In genomic region chr2:75492501-75492898, GRCm38 (mm10) we compare ENCODE assay signal across 15 mouse cellular contexts.
A peak's percentile ranks its signal among the peaks of the same experiment; 100 is the strongest.
DNase-seq lines count a peak whose midpoint lies in the region; ATAC-seq and TF ChIP-seq lines count a peak whose summit lies in the region.
"Had no signal": no experiment of that assay in that cellular context is flagged by ENCODE, and none has a peak within 500 bp of the region (broad histone marks: within the 10 kb centered on the region; RNA-seq: fewer than 3 reads in every experiment).

No protein-coding gene starts in this region.

- H3K9ac ChIP-seq in lung, embryonic 15.5 days, result no peak overlapping the region
- no peak overlapping the region for H3K9ac ChIP-seq in limb, embryonic 11.5 days (ENCODE audit: low read length)
- no peak overlapping the region for H3K9ac ChIP-seq in lung, embryonic 16.5 days (ENCODE audit: low read length)
- H3K9ac ChIP-seq: forebrain, embryonic 13.5 days; forebrain, postnatal 0 days; heart, embryonic 12.5 days had no signal

- H3K4me2 ChIP-seq in lung, embryonic 15.5 days, result peak overlapping the region; percentile 25; the same call in 1 of the 2 replicates
- no peak overlapping the region for H3K4me2 ChIP-seq in limb, embryonic 11.5 days (ENCODE audit: low read depth, severe bottlenecking)
- H3K4me2 ChIP-seq in lung, embryonic 16.5 days (ENCODE audit: low read depth, low read length), result 0 out of 2 replicates have a peak overlapping the region, but pooled peaks have one; percentile 0
- H3K4me2 ChIP-seq: forebrain, embryonic 13.5 days; heart, embryonic 12.5 days had no signal

- no peak for DNase-seq in lung, adult 2 months
- peak; percentile 64 for DNase-seq in limb, embryonic 11.5 days (ENCODE audit: low spot score)
- DNase-seq in lung, postnatal 25 days (ENCODE audit: low spot score), result peak; percentile 43
- DNase-seq: forebrain, postnatal 0 days; gastrocnemius, postnatal 36 days; heart, adult 2 months had no signal

- no peak for TF ChIP-seq CTCF in lung, adult 2 months (IDR thresholded peaks at IDR 0.05; ENCODE audit: insufficient read depth, low read length)

- no peak overlapping the region for H3K27ac ChIP-seq in lung, embryonic 15.5 days
- H3K27ac ChIP-seq in limb, embryonic 11.5 days (replicated peaks; ENCODE audit: low read depth, low read length), result peak overlapping the region; percentile 3
- H3K27ac ChIP-seq in lung, embryonic 16.5 days (ENCODE audit: low read length), result no peak overlapping the region
- H3K27ac ChIP-seq: embryonic facial prominence, embryonic 10.5 days; forebrain, embryonic 13.5 days; heart, adult 2 months; hindbrain, embryonic 10.5 days had no signal

- no peaks in the 10 kb centered on the region for H3K27me3 ChIP-seq in lung, embryonic 15.5 days
- H3K27me3 ChIP-seq in limb, embryonic 11.5 days (ENCODE audit: control insufficient read depth, insufficient read depth, low read length), result no peaks in the 10 kb centered on the region
- H3K27me3 ChIP-seq in lung, embryonic 16.5 days (ENCODE audit: control insufficient read depth, insufficient read depth, low read depth, low read length), result no peaks in the 10 kb centered on the region
- H3K27me3 ChIP-seq: forebrain, embryonic 13.5 days; heart, embryonic 12.5 days had no signal

- no peak overlapping the region for H3K4me3 ChIP-seq in lung, embryonic 15.5 days
- no peak overlapping the region for H3K4me3 ChIP-seq in lung, adult 2 months (replicated peaks; ENCODE audit: extremely low read depth, low read depth, low read length)
- H3K4me3 ChIP-seq in limb, embryonic 11.5 days (ENCODE audit: low read depth, low read length), result no peak overlapping the region
- no peak overlapping the region for H3K4me3 ChIP-seq in lung, embryonic 16.5 days (ENCODE audit: low read length)
- H3K4me3 ChIP-seq: embryonic facial prominence, embryonic 10.5 days; forebrain, embryonic 13.5 days; heart, adult 2 months; heart, embryonic 12.5 days; hindbrain, embryonic 10.5 days had no signal

- peaks cover 3% of the 10 kb centered on the region; the same call in 1 of the 2 replicates for H3K4me1 ChIP-seq in lung, embryonic 15.5 days
- H3K4me1 ChIP-seq in lung, adult 2 months (ENCODE audit: control insufficient read depth, insufficient read depth, low read length), result no peaks in the 10 kb centered on the region
- H3K4me1 ChIP-seq in limb, embryonic 11.5 days (ENCODE audit: control insufficient read depth, insufficient read depth, low read length), result peaks cover 15% of the 10 kb centered on the region
- peaks cover 9% of the 10 kb centered on the region; the same call in 1 of the 2 replicates for H3K4me1 ChIP-seq in lung, embryonic 16.5 days (replicated peaks; ENCODE audit: control insufficient read depth, insufficient read depth, low read length)

- no peak for TF ChIP-seq POLR2A in lung, adult 2 months (IDR thresholded peaks at IDR 0.05; ENCODE audit: borderline replicate concordance, extremely low read depth, low read depth, low read length)

- no peak for ATAC-seq in lung, embryonic 15.5 days (ENCODE audit: borderline replicate concordance, extremely low read depth, low FRiP score, low TSS enrichment)
- ATAC-seq in limb, embryonic 11.5 days (ENCODE audit: insufficient number of reproducible peaks, low FRiP score, low TSS enrichment, low read depth), result no peak
- ATAC-seq in lung, embryonic 16.5 days (ENCODE audit: low read depth), result 0 out of 2 replicates have a peak, but pooled peaks have one; percentile 37
- ATAC-seq in granulocyte monocyte progenitor cell, adult 5-6 weeks (replicated peaks; ENCODE audit: poor library complexity, severe bottlenecking), result no peak
- no peak for ATAC-seq in megakaryocyte-erythroid progenitor cell, adult 5-6 weeks (replicated peaks; ENCODE audit: low FRiP score, low TSS enrichment, poor library complexity, severe bottlenecking)
- ATAC-seq in frontal cortex, adult (ENCODE audit: low TSS enrichment), result no peak
- ATAC-seq: forebrain, embryonic 13.5 days; forebrain, postnatal 0 days had no signal

- H3K36me3 ChIP-seq in lung, embryonic 15.5 days, result no peaks in the 10 kb centered on the region
- no peaks in the 10 kb centered on the region for H3K36me3 ChIP-seq in limb, embryonic 11.5 days (ENCODE audit: control insufficient read depth, insufficient read depth, low read length)
- no peaks in the 10 kb centered on the region for H3K36me3 ChIP-seq in lung, embryonic 16.5 days (ENCODE audit: control insufficient read depth, insufficient read depth, low read length)
- H3K36me3 ChIP-seq: embryonic facial prominence, embryonic 10.5 days; heart, embryonic 12.5 days; hindbrain, embryonic 10.5 days had no signal

- WGBS in lung, embryonic 15.5 days, result 36% methylated on average over 4 of the region's 4 CpGs
- 67% methylated on average over 4 of the region's 4 CpGs for WGBS in lung, adult 2 months
- 14% methylated on average over 4 of the region's 4 CpGs for WGBS in limb, embryonic 11.5 days
- 44% methylated on average over 4 of the region's 4 CpGs for WGBS in lung, embryonic 16.5 days

- no peaks in the 10 kb centered on the region for H3K9me3 ChIP-seq in lung, embryonic 15.5 days
- H3K9me3 ChIP-seq in limb, embryonic 11.5 days (ENCODE audit: control insufficient read depth, low read length), result peaks cover 2% of the 10 kb centered on the region; the same call in 1 of the 2 replicates
- no peaks in the 10 kb centered on the region for H3K9me3 ChIP-seq in lung, embryonic 16.5 days (ENCODE audit: control insufficient read depth, low read length)
- H3K9me3 ChIP-seq: embryonic facial prominence, embryonic 10.5 days; forebrain, embryonic 13.5 days; heart, embryonic 12.5 days; hindbrain, embryonic 10.5 days had no signal
